31 mouse cellular contexts compared by ENCODE assay signal in genomic region chr6:64800965-64801364, GRCm38 (mm10).
"Had no signal": no experiment of that assay in that cellular context is flagged by ENCODE, and none has a peak within 500 bp of the region (broad histone marks: within the 10 kb centered on the region; RNA-seq: fewer than 3 reads in every experiment).

No protein-coding gene starts in this region.

- ATAC-seq: liver, embryonic 12.5 days; liver, postnatal 0 days; lung, postnatal 0 days; midbrain, embryonic 13.5 days; midbrain, embryonic 15.5 days; midbrain, embryonic 16.5 days had no signal

- H3K27ac ChIP-seq: limb, embryonic 10.5 days; limb, embryonic 12.5 days; limb, embryonic 13.5 days; limb, embryonic 15.5 days; liver, embryonic 12.5 days; liver, embryonic 13.5 days; liver, embryonic 14.5 days; liver, embryonic 15.5 days; lung, embryonic 15.5 days; macrophage; midbrain, embryonic 10.5 days; midbrain, embryonic 12.5 days; midbrain, embryonic 13.5 days; midbrain, embryonic 15.5 days; neural tube, embryonic 12.5 days had no signal

- H3K4me1 ChIP-seq: limb, embryonic 10.5 days; liver, embryonic 12.5 days; liver, embryonic 13.5 days; liver, embryonic 15.5 days; lung, embryonic 15.5 days had no signal

- H3K27me3 ChIP-seq: limb, embryonic 15.5 days; liver, embryonic 15.5 days; midbrain, embryonic 15.5 days; neural tube, embryonic 12.5 days had no signal

- H3K9ac ChIP-seq: limb, embryonic 12.5 days; limb, embryonic 13.5 days; limb, embryonic 15.5 days; liver, embryonic 12.5 days; liver, embryonic 13.5 days; liver, embryonic 14.5 days; liver, embryonic 15.5 days; liver, postnatal 0 days; lung, embryonic 14.5 days; lung, embryonic 15.5 days; midbrain, embryonic 12.5 days; midbrain, embryonic 13.5 days; midbrain, embryonic 15.5 days; neural tube, embryonic 12.5 days had no signal

- H3K4me2 ChIP-seq: limb, embryonic 12.5 days; limb, embryonic 13.5 days; limb, embryonic 15.5 days; liver, embryonic 11.5 days; liver, embryonic 12.5 days; liver, embryonic 13.5 days; liver, embryonic 15.5 days; lung, embryonic 14.5 days; lung, embryonic 15.5 days; midbrain, embryonic 11.5 days; midbrain, embryonic 12.5 days; midbrain, embryonic 13.5 days; midbrain, embryonic 15.5 days; neural tube, embryonic 12.5 days had no signal

- H3K4me3 ChIP-seq: limb, embryonic 10.5 days; limb, embryonic 12.5 days; limb, embryonic 13.5 days; limb, embryonic 15.5 days; liver, embryonic 12.5 days; liver, embryonic 13.5 days; liver, embryonic 15.5 days; lung, embryonic 15.5 days; megakaryocyte, embryonic 14.5 days; midbrain, embryonic 10.5 days; midbrain, embryonic 12.5 days; midbrain, embryonic 13.5 days; midbrain, embryonic 15.5 days; neural tube, embryonic 12.5 days had no signal

- H3K36me3 ChIP-seq: limb, embryonic 10.5 days; limb, embryonic 12.5 days; limb, embryonic 13.5 days; limb, embryonic 15.5 days; liver, embryonic 12.5 days; liver, embryonic 13.5 days; liver, embryonic 15.5 days; lung, embryonic 15.5 days; midbrain, embryonic 10.5 days; midbrain, embryonic 12.5 days; midbrain, embryonic 13.5 days; midbrain, embryonic 15.5 days; neural tube, embryonic 12.5 days had no signal

- H3K9me3 ChIP-seq: limb, embryonic 10.5 days; limb, embryonic 12.5 days; limb, embryonic 13.5 days; limb, embryonic 15.5 days; liver, embryonic 12.5 days; liver, embryonic 13.5 days; liver, embryonic 15.5 days; lung, embryonic 15.5 days; midbrain, embryonic 10.5 days; midbrain, embryonic 12.5 days; midbrain, embryonic 13.5 days; midbrain, embryonic 15.5 days; neural tube, embryonic 12.5 days had no signal

- DNase-seq: left cerebral cortex, postnatal 4 days; liver; liver, embryonic 13.5 days; liver, postnatal 0 days; lung, adult 18-20 months; lung, adult 2 months; lung, embryonic 14.5 days; lung, postnatal 10 days; lung, postnatal 14 days; lung, postnatal 36 days; lung, postnatal 4 days; midbrain, embryonic 14.5 days had no signal
